Mouse (Mus musculus) ovary, postnatal 36 days (tissue): Measurements from ENCODE around the gene Rnf151.
"Not testable (repeated sequence)": the region's sequence is repeated elsewhere in the genome, so short reads cannot be mapped to it uniquely, and the experiment has no call there.

Source experiments
- DNase-seq: peaks from one replicate; pipeline ENCODE4 v3.0.0; 2022; ENCODE audit warnings: low spot score, mixed read lengths

The Rnf151 gene

DNA sequence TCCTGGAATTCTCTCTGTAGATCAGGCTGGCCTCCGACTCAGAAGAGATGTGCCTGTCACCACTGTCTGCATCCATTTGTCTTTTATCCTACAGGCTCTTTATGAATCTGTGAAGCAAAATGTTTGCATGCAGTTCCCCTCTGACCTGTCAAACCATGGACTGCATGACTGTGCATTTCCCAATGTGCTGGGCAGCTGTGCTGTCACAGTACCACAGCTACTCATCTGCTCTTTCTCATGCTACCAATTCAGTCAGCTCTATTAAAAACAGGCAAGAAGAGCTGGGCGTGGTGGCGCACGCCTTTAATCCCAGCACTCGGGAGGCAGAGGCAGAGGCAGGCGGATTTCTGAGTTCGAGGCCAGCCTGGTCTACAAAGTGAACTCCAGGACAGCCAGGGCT is 50.9 kb downstream of the Rnf151 start:
- not testable (repeated sequence) for DNase-seq
